Mouse (Mus musculus): Measurements from ENCODE around the gene Vwa8. TPM values are rescaled to one million over a fixed set of nuclear protein-coding genes. Genes with fewer than 3 reads are reported as not detected.

Vwa8 gene
- total RNA-seq, 2 experiments from 2014 or later = 4.3 to 6.9 TPM

GRCm38 (mm10) chr14:79242386-79242720 lies 393.5 kb downstream of the Vwa8 start:
- no peak for ATAC-seq (replicated peaks; ENCODE audit: low FRiP score, poor library complexity, severe bottlenecking)

- no peak for ATAC-seq (replicated peaks; ENCODE audit: low FRiP score, poor library complexity, severe bottlenecking)
Measured at GRCm38 (mm10) chr14:79243038-79243883, 394.4 kb downstream of the Vwa8 start.

DNA sequence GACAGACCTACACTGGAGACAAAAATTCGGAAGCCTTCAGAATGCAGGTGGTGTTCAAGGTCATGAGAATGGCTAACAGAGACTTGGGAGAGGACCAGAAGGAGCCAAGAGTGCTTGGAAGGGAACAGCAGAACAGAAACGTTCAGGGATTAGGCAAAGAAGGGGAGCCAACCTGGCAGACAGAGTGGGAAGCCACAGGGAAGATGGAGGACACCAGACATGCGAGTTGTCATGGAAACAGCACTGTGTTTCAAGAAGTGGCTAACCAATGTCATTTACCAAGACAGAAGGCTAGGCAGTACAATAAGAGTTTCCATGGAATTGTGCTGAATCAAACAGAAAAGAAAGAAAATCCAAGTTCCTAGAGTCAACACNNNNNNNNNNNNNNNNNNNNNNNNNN lies 395.7 kb downstream of the Vwa8 start:
- ATAC-seq (replicated peaks; ENCODE audit: low FRiP score, poor library complexity, severe bottlenecking) = no peak

DNA sequence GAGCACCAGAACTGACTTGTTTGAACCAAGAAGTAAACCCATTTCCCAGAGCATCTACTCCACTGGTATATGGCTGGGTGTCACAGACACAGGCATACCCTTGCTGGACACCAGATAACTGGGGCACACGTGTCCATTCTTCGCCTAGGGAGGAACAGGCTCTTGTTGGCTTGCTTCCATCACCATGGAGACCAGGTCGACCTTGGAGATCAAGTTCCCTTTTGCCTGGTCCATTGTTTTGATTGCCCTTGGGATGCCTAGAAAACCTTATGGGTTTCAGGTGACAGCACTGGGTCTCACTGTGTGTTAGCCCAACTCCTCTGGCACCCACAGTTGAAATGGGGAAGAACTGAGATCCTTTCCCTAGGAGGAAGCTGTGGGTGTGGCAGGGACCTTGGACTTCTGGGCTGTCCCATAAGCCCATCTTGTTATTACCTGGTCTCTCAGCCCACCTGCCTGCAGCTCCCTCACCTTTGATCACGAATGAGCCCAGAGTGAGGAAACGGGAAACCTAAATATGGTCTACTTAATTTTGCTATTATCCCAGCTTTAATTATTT lies 403.0 kb downstream of the Vwa8 start:
- no peak for ATAC-seq (replicated peaks; ENCODE audit: low FRiP score, poor library complexity, severe bottlenecking)

Other genes with a start within 250 kb of the Vwa8 start
- 0.58 and 1.7 TPM in 2 replicates for gene Dgkh, start 116.3 kb upstream of the Vwa8 start, total RNA-seq (2015; ENCODE audit: low replicate concordance)
- 0.77 and 1.4 TPM in 2 replicates for gene Dgkh, start 116.3 kb upstream of the Vwa8 start, total RNA-seq (2017; ENCODE audit: low replicate concordance)